Comparison of ENCODE assay signal across 8 mouse cellular contexts in genomic region chr2:57237920-57238613, GRCm38 (mm10). TPM values are rescaled to one million over a fixed set of nuclear protein-coding genes. Genes with fewer than 3 reads are reported as not detected.
DNase-seq lines count a peak whose midpoint lies in the region; ATAC-seq and TF ChIP-seq lines count a peak whose summit lies in the region.

No protein-coding gene starts in this region.

- TF ChIP-seq CTCF in intestine, postnatal 0 days (IDR thresholded peaks at IDR 0.05; ENCODE audit: low read depth), result peak; percentile 36

- under 1% methylated on average over 66 of the region's 69 CpGs for WGBS in intestine, postnatal 0 days
- WGBS in midbrain, embryonic 10.5 days, result under 1% methylated on average over 68 of the region's 69 CpGs

- H3K4me2 ChIP-seq in intestine, postnatal 0 days (replicated peaks; ENCODE audit: low read depth), result peak overlapping the region; percentile 95

- intact Hi-C loops in left cerebral cortex, postnatal 36 days (cut with DNase I), result loop anchor here (2.0 to 10.0 kb wide), 3 partner anchors 55 to 127 kb away; no protein-coding TSS in a partner anchor

- H3K27ac ChIP-seq in intestine, postnatal 0 days (ENCODE audit: low read depth, low read length), result peak overlapping the region; percentile 95
- peak overlapping the region; percentile 91 for H3K27ac ChIP-seq in midbrain, embryonic 10.5 days (replicated peaks)

- H3K4me3 ChIP-seq in intestine, postnatal 0 days (ENCODE audit: low read depth, low read length), result peak overlapping the region; percentile 74
- peak overlapping the region; percentile 81 for H3K4me3 ChIP-seq in midbrain, embryonic 10.5 days

- peak; percentile 89 for DNase-seq in adrenal gland, adult 8-10 months
- peak; percentile 88 for DNase-seq in embryo, embryonic 9.5 days (ENCODE audit: extremely low spot score)
- DNase-seq in left cerebral cortex, postnatal 36 days (ENCODE audit: low spot score in 2 of 2), result peak; percentile 71 to 82
- peak; percentile 84 for DNase-seq in midbrain, embryonic 10.5 days (ENCODE audit: low spot score)
- peak; percentile 62 for DNase-seq in right cerebral cortex, postnatal 4 days
- peak; percentile 90 for DNase-seq in yolk sac, embryonic 10.5 days (ENCODE audit: low spot score)

- no peaks in the 10 kb centered on the region for H3K9me3 ChIP-seq in intestine, postnatal 0 days (ENCODE audit: control insufficient read depth)
- no peaks in the 10 kb centered on the region for H3K9me3 ChIP-seq in midbrain, embryonic 10.5 days (replicated peaks)

- peak; percentile 91 for ATAC-seq in granulocyte monocyte progenitor cell, adult 5-6 weeks (replicated peaks; ENCODE audit: poor library complexity, severe bottlenecking)
- ATAC-seq in intestine, postnatal 0 days, result peak; percentile 97

- H3K4me1 ChIP-seq in intestine, postnatal 0 days (replicated peaks; ENCODE audit: control insufficient read depth, insufficient read depth, low read length), result 0 out of 2 replicates have a peak, but pooled peaks cover 7% of the 10 kb centered on the region
- H3K4me1 ChIP-seq in midbrain, embryonic 10.5 days, result peaks cover 25% of the 10 kb centered on the region

- no peaks in the 10 kb centered on the region for H3K27me3 ChIP-seq in intestine, postnatal 0 days (replicated peaks; ENCODE audit: control insufficient read depth, insufficient read depth, low read length)
- H3K27me3 ChIP-seq in midbrain, embryonic 10.5 days (ENCODE audit: low read depth, poor library complexity, severe bottlenecking), result peaks cover 31% of the 10 kb centered on the region

- H3K36me3 ChIP-seq in intestine, postnatal 0 days (ENCODE audit: control insufficient read depth, insufficient read depth), result no peaks in the 10 kb centered on the region
- no peaks in the 10 kb centered on the region for H3K36me3 ChIP-seq in midbrain, embryonic 10.5 days

- H3K9ac ChIP-seq in intestine, postnatal 0 days (ENCODE audit: low read depth, low read length), result peak overlapping the region; percentile 90

RNA-seq across cellular contexts. Expression of gene Gpd2, which starts 0.6 kb away (rescaled TPM):
- total RNA-seq in adrenal gland, adult 8-10 months (2022), result 10 to 100 TPM; 25.5 to 71.3 (median 53.2) TPM
- 16.1 and 19.2 TPM in 2 replicates for total RNA-seq in granulocyte monocyte progenitor cell, adult 5-6 weeks (2014; fragmentation: Nextera tagmentation)
- total RNA-seq in granulocyte monocyte progenitor cell, adult 5-6 weeks (2017), result 29.3 and 31.1 TPM in 2 replicates
- polyA plus RNA-seq in intestine, postnatal 0 days (2015; fragmentation: Nextera tagmentation; extraction: Ambion mirVana), result 26.0 and 26.2 TPM in 2 replicates
- 100 to 1,000 TPM in 1 of 2 experiments, 10 to 100 TPM in 1; 85.8 to 105 TPM for total RNA-seq in left cerebral cortex, postnatal 36 days (2021)
- 21.4 and 24.4 TPM in 2 replicates for polyA plus RNA-seq in midbrain, embryonic 10.5 days (2016; fragmentation: Nextera tagmentation; extraction: Ambion mirVana)

Comparison
In these comparisons a context has a peak if more than half of its experiments do, and no peak if none do; other contexts are left out.
1. Peak in every context shown above with its lines: DNase-seq, ATAC-seq, H3K4me3 ChIP-seq and H3K27ac ChIP-seq.